Mouse (Mus musculus) right cerebral cortex, postnatal 4 days (tissue): ENCODE data around the gene Arid1b.

Experiments used
- DNase-seq: peaks from one replicate; pipeline ENCODE4 v3.0.0-alpha.2; 2022

Gene Arid1b

GRCm38 (mm10) chr17:5196508-5196907, 202.4 kb downstream of the Arid1b start:
- no peak for DNase-seq

- no peak for DNase-seq
Measured at GRCm38 (mm10) chr17:5197083-5197482, 203.0 kb downstream of the Arid1b start.

GRCm38 (mm10) chr17:5197765-5198164, 203.6 kb downstream of the Arid1b start:
- no peak for DNase-seq

GRCm38 (mm10) chr17:5198252-5198651, 204.1 kb downstream of the Arid1b start:
- no peak for DNase-seq

GRCm38 (mm10) chr17:5198811-5199210, 204.7 kb downstream of the Arid1b start:
- DNase-seq, result no peak

- DNase-seq, result no peak
Measured at GRCm38 (mm10) chr17:5200638-5201037, 206.5 kb downstream of the Arid1b start.

GRCm38 (mm10) chr17:5201859-5202598, 207.9 kb downstream of the Arid1b start:
- no peak for DNase-seq

GRCm38 (mm10) chr17:5202756-5203155, 208.6 kb downstream of the Arid1b start:
- DNase-seq, result no peak

GRCm38 (mm10) chr17:5203346-5204102, 209.4 kb downstream of the Arid1b start:
- no peak for DNase-seq

GRCm38 (mm10) chr17:5204103-5204665, 210.1 kb downstream of the Arid1b start:
- no peak for DNase-seq

GRCm38 (mm10) chr17:5205163-5205581, 211.0 kb downstream of the Arid1b start:
- DNase-seq, result no peak

GRCm38 (mm10) chr17:5206731-5207130, 212.6 kb downstream of the Arid1b start:
- no peak for DNase-seq

GRCm38 (mm10) chr17:5207881-5208280, 213.7 kb downstream of the Arid1b start:
- no peak for DNase-seq

GRCm38 (mm10) chr17:5208362-5208761, 214.2 kb downstream of the Arid1b start:
- DNase-seq, result no peak

- no peak for DNase-seq
Measured at GRCm38 (mm10) chr17:5209076-5209475, 214.9 kb downstream of the Arid1b start.

- no peak for DNase-seq
Measured at GRCm38 (mm10) chr17:5210101-5210727, 216.1 kb downstream of the Arid1b start.

- no peak for DNase-seq
Measured at GRCm38 (mm10) chr17:5210891-5211290, 216.8 kb downstream of the Arid1b start.

- DNase-seq, result no peak
Measured at GRCm38 (mm10) chr17:5212166-5212565, 218.0 kb downstream of the Arid1b start.

- DNase-seq, result no peak
Measured at GRCm38 (mm10) chr17:5213441-5213840, 219.3 kb downstream of the Arid1b start.

- no peak for DNase-seq
Measured at GRCm38 (mm10) chr17:5215352-5215751, 221.2 kb downstream of the Arid1b start.

GRCm38 (mm10) chr17:5216965-5217546, 222.9 kb downstream of the Arid1b start:
- DNase-seq, result no peak

GRCm38 (mm10) chr17:5217852-5218845, 224.0 kb downstream of the Arid1b start:
- no peak for DNase-seq
